Mouse (Mus musculus) heart, adult 2 months (tissue): ENCODE measurements around the gene Olfr71. TPM values are rescaled to one million over a fixed set of nuclear protein-coding genes. Genes with fewer than 3 reads are reported as not detected.

Source experiments
- DNase-seq, 2 experiments: peaks; one replicate each; pipeline ENCODE4 v3.0.0; 2021
- H3K27ac ChIP-seq: fragments of 200-600 bp; 2 replicates; pipeline ENCODE4 v1.8.1; 2022
- H3K27me3 ChIP-seq: fragments of 200-500 bp; 2 replicates; pipeline ENCODE4 v1.6.1; 2012; ENCODE audit warnings: mild to moderate bottlenecking, low read length, inconsistent platforms, mixed read lengths; ENCODE audit not compliant: control insufficient read depth, insufficient read depth
- H3K36me3 ChIP-seq: fragments of 200-500 bp; 2 replicates; pipeline ENCODE4 v1.6.1; 2012; ENCODE audit warnings: low read length, inconsistent platforms; ENCODE audit not compliant: control insufficient read depth, insufficient read depth
- H3K4me1 ChIP-seq: fragments of 200-500 bp; 2 replicates; pipeline ENCODE4 v1.6.1; 2011; ENCODE audit warnings: low read length; ENCODE audit not compliant: control insufficient read depth, insufficient read depth
- H3K4me3 ChIP-seq: fragments of 200-600 bp; 2 replicates; pipeline ENCODE4 v1.8.1; 2022
- H3K79me2 ChIP-seq: fragments of 200-500 bp; replicated peaks from 2 replicates; pipeline ENCODE4 v1.6.1; 2012; ENCODE audit warnings: mild to moderate bottlenecking, inconsistent platforms, low read length, moderate library complexity, mixed read lengths; ENCODE audit not compliant: control insufficient read depth, insufficient read depth
- H3K9ac ChIP-seq: fragments of 200-500 bp; 2 replicates; pipeline ENCODE4 v1.6.1; 2012; ENCODE audit warnings: low read depth, mild to moderate bottlenecking, control low read depth, inconsistent platforms, low read length, mixed read lengths
- CTCF ChIP-seq: fragments of 200-600 bp; IDR thresholded peaks from 2 replicates; pipeline ENCODE4 v1.8.1; 2022; ENCODE audit warnings: antibody characterized with exemption, mild to moderate bottlenecking, moderate library complexity
- EP300 ChIP-seq: fragments of 200-500 bp; IDR thresholded peaks from 2 replicates; pipeline ENCODE4 v1.6.1; 2011; ENCODE audit warnings: low read depth, low read length, control low read depth; ENCODE audit not compliant: insufficient read depth
- POLR2A ChIP-seq: fragments of 200-500 bp; IDR thresholded peaks from 2 replicates; pipeline ENCODE4 v1.6.1; 2011; ENCODE audit warnings: mild to moderate bottlenecking, low read depth, low read length, control low read depth; ENCODE audit not compliant: insufficient read depth
- WGBS: fragments of 180-500 bp; shearing (Covaris S2); methylation state at CpG from one replicate; pipeline ENCODE4 v1.1.7; 2018; 5-methylcytosine and 5-hydroxymethylcytosine counted together
- intact Hi-C: fragments of 180-260 bp; cut with DNase I; formaldehyde crosslinking; loops from one replicate; pipeline ENCODE4 v1.15.1; 2025
- polyA plus RNA-seq: library from polyadenylated mRNA; depleted of rRNA; stranded (reverse); fragments of >200 nt; gene quantifications from 2 replicates; pipeline ENCODE4 v1.2.3, GENCODE M21; 2012
- total RNA-seq, 2 experiments: library from RNA; stranded (reverse); gene quantifications; 2 replicates each; pipeline ENCODE4 v1.2.3; 2021

The Olfr71 gene
- total and polyA plus RNA-seq, 3 experiments, result not detected

- H3K4me1 ChIP-seq, result peaks cover 39% of the 10 kb centered on the region
- H3K27me3 ChIP-seq, result no peaks in the 10 kb centered on the region
- peak within 1 kb of the TSS; percentile 96 for H3K27ac ChIP-seq
- peak within 1 kb of the TSS; percentile 58 for H3K9ac ChIP-seq
- no peaks in the 10 kb centered on the region for H3K79me2 ChIP-seq
- TF ChIP-seq EP300 (peak; percentile 95), POLR2A (peak; percentile 88), CTCF (no peak)
- DNase-seq, result peak; percentile 83 to 88
- H3K4me3 ChIP-seq, result peak within 1 kb of the TSS; percentile 49
- no peaks in the 10 kb centered on the region for H3K36me3 ChIP-seq
- intact Hi-C loops, result no loop called here
- WGBS, result 23% methylated on average over 14 of the region's 14 CpGs
These were observed 19.9 kb upstream of the Olfr71 start, which contains the start of gene Spaar for GRCm38 (mm10) chr4:43729794-43730550. Gene Spaar, plus strand, starts transcription at chr4:43730034.

DNA sequence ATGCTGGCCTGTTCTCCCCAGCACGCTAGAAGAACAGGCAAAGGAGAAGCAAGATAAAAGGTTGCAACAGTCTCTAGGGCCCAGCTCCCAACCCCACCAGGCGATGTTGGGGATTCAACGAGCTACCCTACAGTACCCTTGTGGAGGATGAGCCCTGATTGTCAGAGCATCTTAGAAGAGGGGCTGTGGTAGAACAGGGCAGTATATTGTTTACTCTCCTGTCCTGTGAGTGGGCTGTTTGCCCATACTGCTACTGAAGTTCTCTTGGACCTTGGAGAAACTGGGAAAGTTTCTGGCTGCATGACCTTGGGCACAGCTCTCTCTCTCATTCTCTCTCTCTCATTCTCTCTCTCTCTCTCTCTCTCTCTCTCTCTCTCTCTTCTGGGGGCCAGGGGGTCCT is 19.1 kb upstream of the Olfr71 start:
- WGBS, result 29% methylated on average over 3 of the region's 3 CpGs
- Histone ChIP-seq H3K79me2 (no peaks in the 10 kb centered on the region), H3K27ac (peak overlapping the region; percentile 96), H3K36me3 (no peaks in the 10 kb centered on the region), H3K27me3 (no peaks in the 10 kb centered on the region), H3K4me1 (peaks cover 39% of the 10 kb centered on the region), H3K4me3 (peak overlapping the region; percentile 27), H3K9ac (peak overlapping the region; percentile 40)
- intact Hi-C loops, result no loop called here
- DNase-seq, result no peak
- no peak for TF ChIP-seq CTCF
- TF ChIP-seq POLR2A, result no peak
- no peak for TF ChIP-seq EP300

- Histone ChIP-seq H3K27ac (peak overlapping the region; percentile 96), H3K79me2 (no peaks in the 10 kb centered on the region), H3K9ac (peak overlapping the region; percentile 48), H3K4me3 (peak overlapping the region; percentile 31), H3K27me3 (no peaks in the 10 kb centered on the region), H3K4me1 (peaks cover 35% of the 10 kb centered on the region), H3K36me3 (no peaks in the 10 kb centered on the region)
- intact Hi-C loops, result no loop called here
- WGBS, result 5% methylated on average over 5 of the region's 5 CpGs
- TF ChIP-seq POLR2A (peak; percentile 89), CTCF (no peak), EP300 (peak; percentile 100)
- peak; percentile 76 to 88 for DNase-seq
These were observed 18.5 kb upstream of the Olfr71 start for GRCm38 (mm10) chr4:43728576-43728954.

- peak overlapping the region; percentile 64 for H3K9ac ChIP-seq
- 46% methylated on average over 7 of the region's 7 CpGs for WGBS
- peaks cover 31% of the 10 kb centered on the region for H3K4me1 ChIP-seq
- H3K36me3 ChIP-seq, result no peaks in the 10 kb centered on the region
- peak in 1 of 2 experiments; percentile 70 for DNase-seq
- peak overlapping the region; percentile 31 for H3K4me3 ChIP-seq
- TF ChIP-seq EP300, result no peak
- no peak for TF ChIP-seq CTCF
- TF ChIP-seq POLR2A, result no peak
- no peaks in the 10 kb centered on the region for H3K79me2 ChIP-seq
- no peaks in the 10 kb centered on the region for H3K27me3 ChIP-seq
- intact Hi-C loops, result no loop called here
- peak overlapping the region; percentile 96 for H3K27ac ChIP-seq
These were observed 17.9 kb upstream of the Olfr71 start for GRCm38 (mm10) chr4:43727718-43728575.

DNA sequence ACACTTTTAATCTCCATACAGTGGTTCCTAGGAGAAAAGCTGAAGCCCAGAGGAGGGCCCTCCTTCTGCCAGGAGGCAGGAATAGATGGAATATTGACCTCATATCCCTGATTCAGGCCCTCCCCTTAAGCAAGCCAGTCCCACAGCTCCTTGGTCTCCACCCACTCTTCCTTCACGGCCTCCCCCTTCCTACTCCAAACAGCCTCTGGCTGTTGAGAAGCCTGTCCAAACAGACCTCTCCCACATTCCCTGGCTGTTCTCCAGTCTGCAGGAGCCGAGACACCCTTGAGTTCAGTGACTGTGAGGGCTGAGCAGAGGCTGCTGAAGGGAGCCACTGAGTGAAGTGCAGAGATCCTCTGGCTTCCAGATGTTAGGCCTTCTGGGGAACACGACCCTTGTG is 16.9 kb upstream of the Olfr71 start, which contains the start of gene Hrct1:
TSS of gene Hrct1 (plus strand) at position 194 of the 400 bp plus-strand sequence.
- TF ChIP-seq EP300, result peak; percentile 87
- TF ChIP-seq POLR2A, result peak; percentile 99
- no peak for TF ChIP-seq CTCF
- WGBS, result 32% methylated on average over 3 of the region's 3 CpGs
- Histone ChIP-seq H3K27ac (peak within 1 kb of the TSS; percentile 96), H3K9ac (peak within 1 kb of the TSS; percentile 64), H3K4me3 (peak within 1 kb of the TSS; percentile 31), H3K36me3 (no peaks in the 10 kb centered on the region), H3K27me3 (no peaks in the 10 kb centered on the region), H3K79me2 (no peaks in the 10 kb centered on the region), H3K4me1 (peaks cover 27% of the 10 kb centered on the region)
- intact Hi-C loops, result no loop called here
- peak; percentile 87 to 91 for DNase-seq
